Mouse (Mus musculus): ENCODE measurements around the gene Ssb. TPM values are rescaled to one million over a fixed set of nuclear protein-coding genes. Genes with fewer than 3 reads are reported as not detected.
A peak's percentile ranks its signal among the peaks of the same experiment; 100 is the strongest.

The Ssb gene
- 10 to 100 TPM; 58.9 to 66.2 TPM for total RNA-seq (2021)
- long read RNA-seq, experiment 1, transcript Ssb-201 (12 exons, 2,001 nt) = major isoform, 36 of 50 reads
- long read RNA-seq, experiment 1, partial matches to known transcripts = 10 of 50 reads
- long read RNA-seq, experiment 1, other reads (novel, unspliced or antisense) = 4 of 50 reads
- long read RNA-seq, experiment 2, transcript Ssb-201 (12 exons, 2,001 nt) = major isoform, 19 of 34 reads
- long read RNA-seq, experiment 2, partial matches to known transcripts = 8 of 34 reads
- long read RNA-seq, experiment 2, other reads (novel, unspliced or antisense) = 6 of 34 reads

DNA sequence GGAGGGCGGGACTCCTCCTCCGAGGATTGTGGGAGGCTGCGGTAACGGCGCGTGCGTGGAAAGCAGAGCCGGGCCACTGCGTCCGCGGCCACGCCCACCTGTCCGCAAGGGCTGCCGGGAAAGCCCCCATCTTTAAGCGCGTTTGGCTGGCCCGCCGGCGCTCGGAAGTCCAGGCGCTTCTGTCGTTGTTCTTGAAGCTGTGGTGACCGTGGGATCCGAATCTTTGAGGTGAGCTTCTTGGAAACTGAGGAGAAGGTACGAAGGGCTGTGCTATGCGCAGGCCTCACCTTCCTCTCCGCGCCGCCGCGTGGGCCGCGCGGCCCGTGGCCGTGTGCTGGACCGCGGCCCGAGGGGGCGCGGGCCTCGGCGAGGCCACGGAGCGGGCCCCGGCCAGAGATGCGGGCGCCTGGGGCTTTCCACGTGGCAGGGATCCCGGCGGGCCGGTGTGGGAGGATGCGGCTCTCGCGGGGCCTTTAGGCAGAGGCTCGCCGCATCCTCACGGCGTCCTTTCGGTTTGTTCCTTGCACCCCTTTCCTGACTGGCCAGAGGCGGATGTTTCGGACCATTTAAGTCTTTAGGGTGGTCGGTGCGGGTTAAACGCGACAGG is at the start of gene Ssb:
Ssb (plus strand) TSS at position 78 of the 607 bp plus-strand sequence.
- DNase-seq = peak; percentile 94 to 96

- DNase-seq = no peak
Observed at GRCm38 (mm10) chr2:69816575-69816974, 44.8 kb upstream of the Ssb start.

DNA sequence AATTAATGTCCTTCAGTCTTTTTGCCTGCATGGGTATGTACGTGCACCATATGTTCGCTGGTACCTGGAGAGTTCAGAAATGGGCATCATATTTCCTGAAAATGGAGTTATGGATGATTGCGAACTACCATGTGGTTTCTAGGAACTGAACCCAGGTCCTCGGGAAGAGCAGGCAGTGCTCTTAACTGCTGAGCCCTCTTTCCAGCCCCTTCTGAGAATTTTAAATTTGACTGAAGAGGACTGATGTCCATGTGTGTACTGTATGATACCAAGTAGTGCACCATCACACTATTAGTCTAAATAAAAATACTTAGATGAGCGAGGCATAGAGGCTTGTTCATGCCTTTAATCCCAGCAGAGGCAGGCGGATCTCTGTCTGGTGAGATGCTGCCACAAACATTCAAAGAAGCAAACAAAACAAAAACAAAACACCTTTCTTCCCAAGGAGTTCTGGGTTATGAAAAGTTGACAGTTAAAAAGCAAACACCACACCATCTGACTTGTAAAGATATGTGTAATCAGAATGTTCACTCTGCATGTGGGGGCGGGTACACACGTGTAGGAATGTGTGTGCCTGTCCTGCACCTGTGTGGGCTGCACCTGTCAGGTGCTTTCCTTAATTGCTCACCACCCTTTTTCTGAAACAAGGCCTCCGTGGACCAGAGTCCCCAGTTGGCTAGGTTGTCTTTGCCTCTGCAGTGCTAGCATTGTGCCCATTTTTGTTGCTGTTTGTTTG is 42.8 kb upstream of the Ssb start:
- no peak for DNase-seq

GRCm38 (mm10) chr2:69820201-69820600 is 41.2 kb upstream of the Ssb start:
- no peak for DNase-seq

- DNase-seq = peak; percentile 34 to 46
Observed at GRCm38 (mm10) chr2:69821711-69822110, 39.7 kb upstream of the Ssb start, which contains the start of gene Klhl23. Klhl23 (plus strand) TSS chr2:69821944.

DNA sequence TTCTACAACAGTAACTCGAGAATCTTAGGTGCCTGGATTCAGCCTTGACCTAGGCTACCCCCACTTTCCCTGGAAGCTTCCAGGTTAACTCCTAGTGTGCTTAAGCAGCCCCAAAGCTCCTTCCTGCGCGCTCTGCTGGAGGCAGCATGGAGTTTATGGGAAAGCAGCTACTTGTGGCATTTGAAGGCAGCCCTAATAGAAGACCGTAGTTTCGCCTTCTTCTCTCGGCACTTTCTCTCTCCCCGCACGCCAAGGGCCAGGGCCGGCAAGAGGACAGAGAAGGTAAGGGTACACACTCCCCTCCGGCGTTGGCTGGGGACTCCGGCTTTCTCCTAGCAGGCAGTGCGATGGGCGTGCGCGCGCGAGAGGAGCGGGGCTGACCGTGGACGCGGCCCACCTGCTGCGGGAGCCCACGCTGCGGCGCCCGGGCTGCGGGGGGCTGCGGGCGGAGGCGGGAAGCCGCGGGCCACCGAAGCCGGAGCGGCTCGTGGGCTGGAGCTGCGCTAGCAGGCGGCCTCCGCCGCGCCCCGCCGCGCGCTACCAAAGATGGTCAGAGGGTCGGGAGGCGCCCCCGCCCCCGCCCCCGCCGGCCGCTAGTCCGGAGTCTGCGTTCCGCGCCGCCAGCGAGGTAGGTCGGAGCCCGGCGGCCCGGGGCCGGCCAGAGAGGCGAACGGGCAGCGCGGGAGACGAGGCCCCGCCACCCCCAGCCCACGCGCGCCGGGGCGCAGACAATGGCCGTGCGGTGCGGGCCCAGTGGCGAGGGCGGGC is 38.8 kb upstream of the Ssb start:
- DNase-seq = peak; percentile 13 to 61

- peak; percentile 9 to 38 for DNase-seq
Observed at GRCm38 (mm10) chr2:69823129-69823677, 38.2 kb upstream of the Ssb start.

DNA sequence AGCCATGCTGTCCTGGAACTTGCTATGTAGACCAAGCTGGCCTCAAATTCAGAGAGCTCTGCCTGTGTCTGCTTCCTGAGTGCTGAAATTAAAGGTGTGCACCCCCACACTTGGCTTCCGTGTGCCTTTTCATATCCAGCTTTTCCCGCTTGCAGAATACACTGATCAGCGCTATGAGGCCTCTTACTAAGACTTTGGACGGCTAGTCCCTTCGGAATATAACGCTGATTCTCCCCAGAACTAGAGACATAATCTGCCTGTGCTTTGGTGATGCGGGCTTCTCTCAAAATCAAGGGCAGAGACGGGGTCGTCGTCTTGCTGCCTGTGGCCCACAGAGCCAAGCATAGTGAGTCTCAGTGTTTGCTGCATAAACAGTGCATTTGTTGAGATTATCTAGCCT is 35.5 kb upstream of the Ssb start:
- no peak for DNase-seq

DNA sequence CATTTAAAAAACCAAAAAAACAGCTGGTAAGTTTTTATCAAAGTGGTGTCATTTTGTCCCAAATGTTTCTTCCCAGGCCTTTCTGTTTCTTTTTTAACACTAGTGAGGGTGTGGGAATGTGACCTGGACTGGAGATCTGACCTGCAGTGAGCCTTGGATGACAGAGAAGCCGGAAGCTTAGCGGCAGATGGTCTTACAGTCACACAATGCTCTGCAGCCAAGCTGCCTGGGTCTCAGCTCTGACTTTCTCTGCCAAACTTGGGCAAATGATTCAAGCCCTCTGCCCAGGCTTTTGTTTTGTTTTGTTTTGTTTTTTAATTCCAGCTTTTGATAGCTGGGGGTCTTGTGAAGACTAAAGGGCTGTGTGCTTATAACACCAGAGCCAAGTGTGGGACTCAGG is 35.0 kb upstream of the Ssb start:
- DNase-seq = peak in 1 of 2 experiments; percentile 43

- DNase-seq = no peak
Observed at GRCm38 (mm10) chr2:69828031-69828430, 33.3 kb upstream of the Ssb start.

GRCm38 (mm10) chr2:69829680-69830079 is 31.7 kb upstream of the Ssb start:
- no peak for DNase-seq

DNA sequence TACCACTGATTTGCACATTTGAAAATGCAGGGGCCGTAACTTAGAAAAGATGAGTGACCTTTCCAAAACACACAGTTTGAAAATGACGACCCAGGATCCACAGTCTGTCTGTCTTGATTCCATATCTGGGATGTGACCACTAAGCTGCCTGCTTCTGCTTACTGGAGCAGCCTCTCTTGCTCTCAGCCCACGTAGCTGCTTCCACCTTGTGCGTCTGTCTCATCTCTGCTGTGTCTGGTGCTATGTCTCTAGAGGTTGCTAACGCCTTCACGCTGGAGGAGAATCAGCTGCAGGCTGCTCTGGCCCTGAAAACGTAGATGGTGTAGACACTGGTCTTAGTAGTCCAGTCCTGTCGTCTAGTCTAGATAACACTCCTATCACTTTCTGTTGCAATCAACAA is 31.2 kb upstream of the Ssb start:
- DNase-seq = no peak

DNA sequence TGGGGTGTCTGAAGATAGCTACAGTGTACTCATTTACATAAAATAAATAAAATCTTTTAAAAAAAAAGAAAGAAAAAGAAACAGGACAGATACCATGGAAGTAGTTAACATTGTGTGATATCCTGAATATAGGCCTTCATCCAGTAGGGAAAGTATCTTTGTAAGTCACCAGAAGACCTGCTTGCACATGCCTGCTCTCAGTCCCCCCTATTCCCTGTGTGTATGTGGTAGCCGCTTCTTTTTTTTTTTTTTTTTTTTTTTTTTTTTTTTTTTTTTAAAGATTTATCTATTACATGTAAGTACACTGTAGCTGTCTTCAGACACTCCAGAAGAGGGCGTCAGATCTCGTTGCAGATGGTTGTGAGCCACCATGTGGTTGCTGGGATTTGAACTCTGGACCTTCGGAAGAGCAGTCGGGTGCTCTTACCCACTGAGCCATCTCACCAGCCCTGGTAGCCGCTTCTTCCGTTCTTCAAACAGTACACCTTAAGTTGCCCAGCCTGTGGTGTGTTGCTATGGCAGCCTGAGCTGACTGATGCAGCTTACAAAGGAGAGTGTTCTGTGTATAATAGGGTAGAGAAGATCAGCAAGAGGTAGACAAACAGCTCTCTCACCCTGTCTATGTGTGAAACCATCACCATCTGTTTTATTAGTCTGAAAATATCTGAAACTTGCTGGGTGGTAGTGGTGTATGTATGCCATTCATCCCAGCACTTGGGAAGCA is 24.0 kb upstream of the Ssb start:
- no peak for DNase-seq

GRCm38 (mm10) chr2:69837996-69838395 is 23.4 kb upstream of the Ssb start:
- DNase-seq = no peak

- no peak for DNase-seq
Observed at GRCm38 (mm10) chr2:69838707-69839106, 22.7 kb upstream of the Ssb start.

DNA sequence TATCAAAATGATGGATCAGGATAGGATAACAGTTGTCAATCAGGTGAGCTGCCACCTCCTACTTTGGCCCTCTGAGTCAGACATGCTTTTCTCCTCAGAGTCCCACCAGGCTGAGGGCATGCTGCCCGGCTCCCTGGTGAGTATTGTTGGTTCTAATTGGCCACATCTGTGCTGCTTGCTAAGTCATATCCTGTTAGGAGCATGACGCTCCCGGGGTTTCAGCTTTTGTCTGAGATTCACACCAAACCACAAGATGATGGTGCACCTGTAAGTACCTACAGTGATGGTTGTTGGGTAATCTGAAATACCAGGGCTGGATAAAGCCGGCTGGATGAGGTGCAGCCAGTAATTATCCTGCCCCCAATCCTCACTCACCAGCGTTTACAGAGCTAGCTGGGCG is 21.1 kb upstream of the Ssb start:
- no peak for DNase-seq

DNA sequence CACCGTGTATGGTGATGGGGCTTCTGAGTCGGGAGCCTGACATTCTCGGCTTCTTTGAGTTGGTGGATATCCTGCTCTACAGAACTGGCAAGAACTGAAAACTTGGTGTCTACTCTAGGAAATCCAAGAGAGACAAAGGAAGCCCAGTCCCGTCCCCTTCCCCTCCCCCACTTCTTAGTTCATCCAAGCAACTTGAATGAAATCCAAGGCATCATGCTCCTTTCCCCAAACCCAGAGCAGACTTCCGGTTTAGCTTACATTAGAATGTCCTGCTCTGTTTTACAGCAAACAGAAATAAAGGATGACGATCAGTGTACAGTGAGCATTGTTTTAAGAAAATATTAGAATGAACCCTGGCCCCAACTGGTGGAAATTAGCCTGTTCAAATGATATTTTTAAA is 12.1 kb upstream of the Ssb start:
- DNase-seq = peak in 1 of 2 experiments; percentile 12

DNA sequence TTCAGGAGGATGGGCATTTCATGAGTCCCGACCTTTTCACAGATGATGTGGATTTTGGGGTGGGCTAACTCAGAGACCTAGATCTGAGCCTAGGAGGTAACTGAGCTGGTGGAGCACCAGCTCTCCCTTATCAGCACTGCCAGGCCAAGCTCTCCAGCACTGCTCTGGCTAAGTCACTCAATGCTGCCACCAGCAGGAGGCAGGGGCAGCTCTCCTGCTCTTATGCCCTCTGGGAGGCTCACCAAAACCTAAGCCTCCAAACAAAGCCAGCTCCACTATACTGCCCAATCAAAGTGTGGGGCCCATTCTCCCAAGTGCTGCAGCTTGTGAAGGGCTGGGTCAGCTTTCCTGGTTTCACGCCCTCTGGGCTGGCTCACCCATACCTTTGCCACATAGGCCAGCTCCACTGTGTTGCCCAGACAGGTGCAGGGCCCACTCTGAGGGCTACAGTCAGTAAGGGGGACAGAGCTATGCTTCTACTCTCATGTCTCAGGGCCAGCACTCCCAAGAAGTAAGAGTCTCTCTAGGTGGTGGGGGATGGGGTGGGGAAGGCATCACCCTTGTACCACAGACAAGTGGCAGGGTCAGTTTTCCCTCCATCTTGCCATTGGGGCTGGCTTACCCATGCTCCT is 9.8 kb upstream of the Ssb start:
- DNase-seq = no peak

- DNase-seq = peak; percentile 13 to 24
Observed at GRCm38 (mm10) chr2:69856392-69856791, 5.0 kb upstream of the Ssb start.

DNA sequence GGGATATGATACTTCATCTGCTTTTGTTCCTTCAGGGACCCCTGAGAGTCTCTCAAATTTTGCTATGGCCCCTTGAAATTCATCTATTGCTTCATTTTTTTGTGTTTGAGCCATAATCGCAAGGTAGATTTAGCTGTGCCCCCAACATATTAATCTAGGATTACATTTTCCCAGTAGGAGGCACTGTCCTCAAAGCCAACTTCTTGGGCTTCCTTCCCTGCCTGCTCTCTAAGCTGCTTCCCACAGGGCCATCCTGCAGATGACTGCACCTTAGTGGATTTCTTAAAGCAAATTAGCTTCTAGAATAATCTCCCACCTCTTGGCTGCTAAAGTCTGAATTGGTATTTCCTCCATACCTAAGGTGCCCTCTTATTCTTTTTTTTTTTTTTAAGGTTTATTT is 3.5 kb upstream of the Ssb start:
- DNase-seq = no peak

DNA sequence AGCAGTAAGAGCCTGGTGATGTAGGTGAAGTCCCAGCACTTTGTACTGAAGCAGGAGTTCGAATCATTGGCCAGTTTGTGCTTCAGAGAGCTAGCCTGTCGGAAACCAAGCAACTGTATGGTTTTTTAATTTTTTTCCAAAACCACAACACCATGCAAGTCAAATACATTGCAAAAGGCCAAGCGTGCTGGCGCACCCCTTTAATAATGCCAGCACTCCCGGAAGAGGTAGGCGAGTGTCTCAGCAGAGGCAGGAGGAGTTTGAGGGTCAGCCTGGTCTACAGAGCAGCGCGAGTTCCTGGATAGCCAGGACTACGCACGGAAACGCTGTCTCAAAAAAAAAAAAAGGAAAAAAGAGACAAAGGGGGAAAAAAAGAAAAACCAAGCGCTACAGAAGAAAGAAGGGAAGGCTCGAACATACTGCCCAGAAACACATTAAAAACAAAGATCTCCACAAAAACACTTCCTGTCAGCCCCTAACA is 350 bp upstream of the Ssb start:
- peak; percentile 51 to 54 for DNase-seq

Data from heart, adult 18-20 months (tissue).